Mouse (Mus musculus): ENCODE measurements at regions not wholly inside any gene's neighbourhood (a gene's known extent, or its start where the extent isn't known, plus 50 kb on each side); places are given as distances from the start of the nearest gene placed in this dataset.

GRCm38 (mm10) chr9:43387397-43387796, 76.7 kb downstream of the Trim29 start:
- ATAC-seq, result no peak

- no peak for ATAC-seq
Observed at GRCm38 (mm10) chr9:43389491-43390083, 78.9 kb downstream of the Trim29 start.

- ATAC-seq, result no peak
Observed at GRCm38 (mm10) chr9:43392467-43393064, 81.9 kb downstream of the Trim29 start.

DNA sequence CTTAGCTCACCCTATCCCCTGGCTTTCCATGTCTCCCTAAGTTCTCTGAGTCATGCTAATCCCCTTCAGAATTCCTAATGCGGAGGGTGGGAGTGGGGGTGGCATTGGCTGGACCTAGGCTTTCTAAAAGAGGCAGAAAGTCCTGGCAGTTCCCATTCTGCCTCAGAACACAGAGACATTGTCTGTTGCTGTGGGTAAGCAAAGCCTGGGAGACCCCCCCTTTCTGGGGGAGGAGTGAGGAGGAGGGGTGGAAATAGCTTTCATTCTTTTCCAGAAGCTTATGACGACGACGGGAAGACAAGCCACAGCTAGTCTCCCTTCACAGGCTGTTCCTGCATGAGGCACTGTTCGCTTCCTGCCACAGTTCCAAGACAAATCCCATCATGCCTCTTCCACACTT, 83.6 kb downstream of the Trim29 start:
- ATAC-seq, result no peak

DNA sequence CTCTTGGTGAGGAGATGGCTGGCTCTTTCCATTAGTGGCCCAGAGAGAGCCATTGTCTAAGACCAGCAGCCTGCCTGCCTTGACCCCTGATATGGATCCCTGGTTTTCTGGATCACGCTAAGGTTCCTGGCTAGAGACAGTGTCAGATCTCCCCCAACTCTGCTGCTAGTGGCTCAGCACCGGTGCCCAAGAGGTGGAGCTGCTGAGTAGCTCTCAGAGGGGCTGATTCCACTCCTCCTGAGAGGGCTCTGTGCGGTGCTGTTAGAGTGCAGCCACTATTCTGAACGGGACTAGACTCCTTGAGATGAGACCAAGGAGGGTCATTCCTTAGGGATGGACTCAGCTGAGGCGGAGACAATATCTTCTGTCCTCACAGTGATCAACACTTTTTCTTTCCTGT, 84.6 kb downstream of the Trim29 start:
- ATAC-seq, result no peak

DNA sequence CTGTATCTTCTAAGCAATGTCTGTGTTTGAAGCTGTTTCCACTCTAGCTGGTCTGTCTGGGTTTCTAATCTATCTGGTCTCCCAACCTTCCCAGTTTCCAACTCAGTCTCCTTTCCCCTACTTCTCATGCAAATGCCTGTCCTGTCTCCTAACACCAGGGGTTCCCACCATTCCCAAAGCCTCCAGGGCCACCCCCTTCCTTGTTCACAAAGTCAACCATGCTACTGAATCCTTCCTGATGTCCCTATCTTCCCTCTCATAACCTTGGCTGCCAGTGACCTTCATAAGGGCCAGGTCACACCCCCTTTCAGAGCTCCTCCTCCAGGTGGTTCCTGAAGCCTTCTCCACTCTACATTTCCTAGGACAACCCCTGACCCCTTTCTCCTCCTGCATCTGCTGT, 85.9 kb downstream of the Trim29 start:
- no peak for ATAC-seq

DNA sequence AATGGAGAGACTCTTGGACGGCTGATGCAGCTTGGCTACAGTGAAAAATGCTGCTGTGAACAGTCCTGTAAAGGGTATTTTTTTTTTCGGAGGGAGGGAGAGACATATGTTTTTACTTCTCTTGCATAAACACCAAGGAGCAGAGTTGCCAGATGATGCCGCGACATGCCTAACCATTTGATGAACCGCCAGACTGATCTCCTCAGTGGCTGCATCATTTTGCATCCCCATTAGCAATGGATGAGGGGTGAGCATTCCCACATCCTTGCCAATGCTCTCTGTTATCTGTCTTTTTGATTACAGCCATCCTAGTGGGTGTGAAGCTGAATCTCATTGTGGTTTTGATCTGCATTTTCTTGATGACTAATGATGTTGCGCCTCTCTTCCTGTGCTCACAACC, 97.8 kb downstream of the Trim29 start:
- ATAC-seq, result no peak

DNA sequence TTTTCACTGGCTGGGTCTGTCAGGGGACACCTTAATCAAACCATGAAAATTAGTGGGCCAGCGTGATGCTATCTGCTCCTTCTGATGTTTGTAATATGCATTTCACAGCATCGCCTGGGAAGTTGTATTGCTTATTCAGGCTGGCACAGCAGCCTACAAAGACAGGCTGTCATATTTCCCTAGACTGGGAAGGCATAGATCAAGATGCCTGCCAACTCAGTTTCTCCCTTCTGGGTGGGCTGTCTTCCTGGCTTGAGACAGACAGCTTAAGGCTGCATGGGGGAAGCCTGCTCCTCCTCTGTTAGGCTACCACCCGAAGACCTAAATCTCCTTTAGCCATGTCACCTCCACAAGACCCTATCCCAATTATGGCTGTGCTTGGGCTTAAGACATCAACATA, 101.8 kb downstream of the Trim29 start:
- no peak for ATAC-seq

DNA sequence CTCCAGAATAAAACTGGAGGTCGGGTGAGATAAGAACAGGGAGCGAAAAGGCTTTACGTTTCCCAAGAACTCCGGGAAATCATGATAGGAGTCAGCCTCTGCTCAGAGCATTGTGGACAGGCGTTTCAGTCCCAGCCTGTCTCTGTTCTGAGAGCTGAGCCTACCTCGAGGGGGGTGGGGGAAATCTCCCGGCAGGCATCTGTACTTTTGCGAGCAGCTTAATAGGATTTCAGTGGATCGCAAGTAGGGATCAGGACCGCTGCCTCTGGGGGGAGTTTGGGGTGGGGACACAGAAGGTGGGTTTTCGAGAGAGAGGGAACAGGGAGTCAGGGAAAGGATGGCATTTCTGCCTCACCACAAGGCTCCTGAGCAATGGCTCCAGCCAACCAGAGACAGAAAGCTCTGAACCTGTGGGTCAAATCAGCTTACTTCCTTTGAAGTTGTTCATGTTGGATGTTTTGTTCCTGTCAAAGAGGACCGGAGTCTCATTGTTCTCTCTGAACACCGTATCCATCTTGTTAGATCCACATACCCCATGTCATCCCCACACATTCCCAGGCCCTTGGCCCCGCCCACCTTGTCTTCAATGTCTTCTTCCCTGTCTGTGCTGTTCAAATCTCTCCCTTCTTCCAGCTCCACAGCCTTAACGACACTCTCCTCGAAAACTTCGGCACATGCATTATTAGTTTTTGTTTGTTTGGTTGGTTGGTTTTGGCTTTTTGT, 109.5 kb downstream of the Trim29 start:
- ATAC-seq, result no peak

DNA sequence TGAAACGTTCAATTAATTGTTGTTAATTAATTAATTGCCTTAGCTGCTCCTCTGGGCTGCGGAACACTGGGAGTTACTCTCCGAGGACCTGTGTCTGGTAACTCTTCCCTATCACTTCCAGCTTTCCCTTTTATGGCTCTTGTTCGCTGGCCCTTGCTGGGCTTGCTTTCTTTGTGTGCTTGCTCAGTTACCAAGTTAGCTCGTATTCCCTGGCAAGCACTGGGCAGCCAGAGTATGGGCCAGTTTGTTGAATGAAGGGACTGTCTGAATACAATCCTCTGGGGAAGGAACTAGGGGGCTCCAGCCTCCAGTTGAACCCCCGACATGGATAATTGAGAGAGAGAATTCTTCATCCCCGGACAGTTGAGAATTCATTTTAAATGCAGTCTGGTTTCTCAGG, 116.4 kb downstream of the Trim29 start:
- no peak for ATAC-seq

- ATAC-seq, result no peak
Observed at GRCm38 (mm10) chr9:43433953-43434352, 123.3 kb downstream of the Trim29 start.

- ATAC-seq, result no peak
Observed at GRCm38 (mm10) chr9:43438476-43438875, 127.8 kb downstream of the Trim29 start.

DNA sequence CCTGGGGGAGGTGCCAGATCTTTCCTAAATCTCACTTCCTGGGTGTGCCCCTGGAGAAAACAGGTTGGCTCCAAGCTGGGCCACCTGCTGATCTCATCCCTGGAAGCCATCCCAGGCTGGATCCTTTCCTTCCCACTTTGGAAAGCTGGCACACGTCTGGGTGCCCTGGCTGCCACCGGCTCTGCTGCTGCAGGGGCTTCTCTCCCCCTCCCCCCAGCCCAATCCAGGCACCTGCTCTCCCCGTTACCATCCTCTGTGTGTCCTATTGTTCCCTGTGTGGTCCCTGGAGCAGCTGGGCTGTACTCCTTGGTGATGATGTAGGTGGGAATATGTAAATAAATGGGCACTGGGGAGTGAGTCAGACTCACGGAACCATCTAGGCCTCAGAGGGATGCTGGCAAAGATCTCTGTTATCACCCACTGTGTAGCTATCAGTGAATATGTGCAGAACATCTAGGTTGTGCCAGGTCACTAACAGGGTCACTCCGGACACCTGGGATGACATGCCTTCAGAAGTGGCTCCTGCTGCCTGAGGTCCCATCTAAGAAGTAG, 130.4 kb downstream of the Trim29 start:
- ATAC-seq, result no peak

DNA sequence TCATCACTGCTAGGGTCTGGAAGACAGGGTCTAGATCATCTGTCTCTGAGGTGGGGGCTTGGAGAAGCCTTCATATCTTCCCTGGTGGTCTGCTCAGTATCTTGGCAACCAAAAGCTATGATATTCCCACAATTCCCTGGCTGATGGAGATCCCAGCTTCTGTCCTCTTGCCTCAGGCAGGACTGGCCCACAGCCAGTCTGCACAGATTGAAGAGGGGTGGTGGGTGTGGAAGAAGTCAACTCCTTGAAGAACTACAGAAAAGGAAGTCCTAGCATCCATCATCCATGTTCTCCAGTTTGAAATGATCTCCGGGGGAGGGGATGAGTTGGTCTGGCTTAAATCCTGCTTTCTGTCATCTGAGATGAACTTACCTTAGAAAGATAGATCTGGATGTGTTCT, 134.8 kb downstream of the Trim29 start:
- ATAC-seq, result no peak

GRCm38 (mm10) chr9:43447372-43447771, 136.7 kb downstream of the Trim29 start:
- ATAC-seq, result no peak

DNA sequence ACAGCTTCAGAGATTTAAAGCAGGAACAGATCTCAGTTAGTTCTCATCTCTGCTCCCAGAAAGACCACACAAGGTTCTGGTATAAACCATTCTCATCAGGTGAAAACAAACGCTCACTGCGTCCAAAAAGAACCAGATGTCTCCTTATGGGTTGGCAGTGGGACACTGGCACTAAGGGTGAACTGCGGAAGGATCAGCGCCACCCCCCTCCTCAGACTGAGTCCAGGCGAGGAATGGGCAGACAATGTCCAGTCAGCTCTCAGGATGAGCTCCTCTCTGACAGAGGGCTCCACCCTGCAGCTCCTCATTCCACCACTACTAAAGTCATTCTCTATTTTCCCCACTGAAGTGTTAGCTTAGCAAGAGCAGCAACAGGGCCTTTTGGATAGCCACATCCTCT, 138.3 kb downstream of the Trim29 start:
- no peak for ATAC-seq

- ATAC-seq, result no peak
Observed at GRCm38 (mm10) chr9:43453953-43454582, 143.4 kb downstream of the Trim29 start.

DNA sequence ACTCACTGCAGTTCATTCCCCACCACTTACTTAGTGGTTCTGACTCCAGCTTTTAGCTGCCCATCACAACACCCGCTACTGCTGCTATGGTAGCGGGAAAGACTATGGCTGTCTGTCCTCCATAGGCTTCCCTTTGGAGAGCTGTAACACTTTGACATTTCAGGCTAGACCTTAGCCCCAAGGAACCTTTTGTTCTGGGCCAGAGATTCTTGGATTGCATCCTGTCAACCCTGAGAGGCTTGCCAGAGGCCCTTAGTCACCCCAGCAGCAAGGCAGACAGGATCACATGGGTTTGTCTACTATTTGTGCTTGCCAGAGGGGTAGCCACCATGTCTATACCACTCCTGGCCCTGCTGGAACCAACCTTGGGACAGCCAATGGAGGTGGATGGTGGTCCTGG, 147.1 kb downstream of the Trim29 start:
- ATAC-seq, result no peak

DNA sequence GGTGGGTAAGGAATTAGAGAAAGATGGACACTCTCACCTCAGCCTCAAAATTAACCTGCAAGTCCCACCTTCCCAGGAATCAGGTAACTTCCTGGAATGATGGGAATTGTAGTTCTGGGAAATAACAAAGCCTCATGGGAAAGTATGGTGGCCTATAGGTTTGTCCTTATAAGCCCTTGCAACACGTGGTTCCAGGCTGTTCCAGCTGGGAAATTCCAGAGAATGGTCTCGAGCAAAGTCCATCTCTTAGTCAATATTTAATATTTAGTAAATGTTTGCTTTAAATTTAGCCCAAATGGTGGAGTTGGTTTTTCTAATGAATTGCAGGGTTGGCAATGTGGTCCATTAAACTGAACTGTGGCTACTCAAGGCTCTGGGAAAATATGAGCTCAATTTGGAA, 150.5 kb downstream of the Trim29 start:
- no peak for ATAC-seq

GRCm38 (mm10) chr9:43463445-43464090, 152.9 kb downstream of the Trim29 start:
- no peak for ATAC-seq

DNA sequence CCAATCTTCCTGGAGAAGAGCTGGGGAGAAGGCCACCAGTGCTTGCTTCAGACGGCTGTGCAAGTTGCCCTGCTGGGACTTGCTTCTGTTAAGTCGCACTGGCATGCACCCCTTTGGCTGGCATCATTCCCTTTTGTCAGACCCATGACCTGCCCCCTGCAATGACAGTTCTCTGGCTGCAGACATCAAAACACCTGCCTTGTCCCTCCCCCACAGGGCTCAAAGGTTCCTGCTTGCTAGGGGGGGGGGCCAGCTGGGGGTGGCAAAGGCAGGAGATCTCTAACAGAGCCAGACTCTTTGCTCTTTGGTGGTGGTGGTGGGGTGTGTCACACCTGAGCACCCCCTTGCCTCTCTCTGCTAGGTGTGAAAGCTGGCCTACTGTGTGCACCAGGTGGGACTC, 154.5 kb downstream of the Trim29 start:
- ATAC-seq, result no peak

- no peak for ATAC-seq
Observed at GRCm38 (mm10) chr9:43465731-43466330, 155.2 kb downstream of the Trim29 start.

- no peak for ATAC-seq
Observed at GRCm38 (mm10) chr9:43466883-43467282, 156.2 kb downstream of the Trim29 start.

Data from CD4-positive, CD25-positive, alpha-beta regulatory T cell, adult 4 months (primary cell).